Mouse (Mus musculus): ENCODE data around the gene Schip1.

Schip1 gene

GRCm38 (mm10) chr3:68608848-68609497 lies 544.4 kb downstream of the Schip1 start:
- intact Hi-C loops (cut with DNase I): no loop called here

GRCm38 (mm10) chr3:68610011-68610410 lies 545.4 kb downstream of the Schip1 start:
- intact Hi-C loops (cut with DNase I): loop anchor here (10.0 kb wide), 1 partner anchor 105 kb away; no protein-coding TSS in a partner anchor

- intact Hi-C loops (cut with DNase I): loop anchor here (10.0 kb wide), 1 partner anchor 104 kb away; no protein-coding TSS in a partner anchor
Observed at GRCm38 (mm10) chr3:68610598-68611261, 546.1 kb downstream of the Schip1 start.

GRCm38 (mm10) chr3:68615042-68615810 lies 550.6 kb downstream of the Schip1 start:
- intact Hi-C loops (cut with DNase I): loop anchor here (10.0 kb wide), 1 partner anchor 100 kb away; no protein-coding TSS in a partner anchor

GRCm38 (mm10) chr3:68616363-68616762 lies 551.8 kb downstream of the Schip1 start:
- intact Hi-C loops (cut with DNase I): loop anchor here (10.0 kb wide), 1 partner anchor 98 kb away; no protein-coding TSS in a partner anchor

- intact Hi-C loops (cut with DNase I): loop anchor here (10.0 kb wide), 1 partner anchor 97 kb away; no protein-coding TSS in a partner anchor
Observed at GRCm38 (mm10) chr3:68617708-68618107, 553.1 kb downstream of the Schip1 start.

GRCm38 (mm10) chr3:68619097-68619496 lies 554.5 kb downstream of the Schip1 start:
- intact Hi-C loops (cut with DNase I): loop anchor here (10.0 kb wide), 1 partner anchor 96 kb away; no protein-coding TSS in a partner anchor

GRCm38 (mm10) chr3:68621971-68622370 lies 557.4 kb downstream of the Schip1 start:
- intact Hi-C loops (cut with DNase I): no loop called here

- intact Hi-C loops (cut with DNase I): no loop called here
Observed at GRCm38 (mm10) chr3:68623036-68623435, 558.4 kb downstream of the Schip1 start.

GRCm38 (mm10) chr3:68624471-68624870 lies 559.9 kb downstream of the Schip1 start:
- intact Hi-C loops (cut with DNase I): no loop called here

- intact Hi-C loops (cut with DNase I): no loop called here
Observed at GRCm38 (mm10) chr3:68630261-68630660, 565.7 kb downstream of the Schip1 start.

- intact Hi-C loops (cut with DNase I): no loop called here
Observed at GRCm38 (mm10) chr3:68630821-68631220, 566.2 kb downstream of the Schip1 start.

GRCm38 (mm10) chr3:68632714-68633113 lies 568.1 kb downstream of the Schip1 start:
- intact Hi-C loops (cut with DNase I): no loop called here

- intact Hi-C loops (cut with DNase I): no loop called here
Observed at GRCm38 (mm10) chr3:68633577-68633976, 569.0 kb downstream of the Schip1 start.

- intact Hi-C loops (cut with DNase I): no loop called here
Observed at GRCm38 (mm10) chr3:68637960-68638359, 573.4 kb downstream of the Schip1 start.

GRCm38 (mm10) chr3:68638703-68639102 lies 574.1 kb downstream of the Schip1 start:
- intact Hi-C loops (cut with DNase I): no loop called here

- intact Hi-C loops (cut with DNase I): no loop called here
Observed at GRCm38 (mm10) chr3:68642935-68643334, 578.3 kb downstream of the Schip1 start.

GRCm38 (mm10) chr3:68646387-68647130 lies 582.0 kb downstream of the Schip1 start:
- intact Hi-C loops (cut with DNase I): loop anchor here (5.0 kb wide), 1 partner anchor 46 kb away; the partner anchor contains the start of gene Il12a

- intact Hi-C loops (cut with DNase I): loop anchor here (5.0 kb wide), 1 partner anchor 45 kb away; the partner anchor contains the start of gene Il12a
Observed at GRCm38 (mm10) chr3:68647282-68647681, 582.7 kb downstream of the Schip1 start.

- intact Hi-C loops (cut with DNase I): no loop called here
Observed at GRCm38 (mm10) chr3:68650251-68650650, 585.6 kb downstream of the Schip1 start.

Measured in adrenal gland (tissue).